Mouse (Mus musculus): ENCODE measurements around the gene Acp5.

The Acp5 gene

GRCm38 (mm10) chr9:22108194-22108593, 27.3 kb downstream of the Acp5 start:
- in situ Hi-C loops (cut with MseI, MboI) = no loop called here

GRCm38 (mm10) chr9:22099922-22100321, 35.6 kb downstream of the Acp5 start:
- in situ Hi-C loops (cut with MseI, MboI) = no loop called here

GRCm38 (mm10) chr9:22098993-22099696, 36.4 kb downstream of the Acp5 start, which contains the start of gene Cnn1:
TSS of gene Cnn1 (plus strand) at chr9:22099216.
- in situ Hi-C loops (cut with MseI, MboI) = no loop called here

- in situ Hi-C loops (cut with MseI, MboI) = no loop called here
Observed at GRCm38 (mm10) chr9:22095854-22096307, 39.6 kb downstream of the Acp5 start.

GRCm38 (mm10) chr9:22092746-22093145, 42.8 kb downstream of the Acp5 start:
- in situ Hi-C loops (cut with MseI, MboI) = no loop called here

GRCm38 (mm10) chr9:22089986-22090385, 45.5 kb downstream of the Acp5 start:
- in situ Hi-C loops (cut with MseI, MboI) = no loop called here

GRCm38 (mm10) chr9:22089281-22089680, 46.2 kb downstream of the Acp5 start:
- in situ Hi-C loops (cut with MseI, MboI) = no loop called here

- in situ Hi-C loops (cut with MseI, MboI) = no loop called here
Observed at GRCm38 (mm10) chr9:22087034-22087618, 48.4 kb downstream of the Acp5 start.

GRCm38 (mm10) chr9:22086012-22086411, 49.5 kb downstream of the Acp5 start:
- in situ Hi-C loops (cut with MseI, MboI) = no loop called here

- in situ Hi-C loops (cut with MseI, MboI) = no loop called here
Observed at GRCm38 (mm10) chr9:22085022-22085834, 50.3 kb downstream of the Acp5 start, which contains the start of gene Ecsit. TSS of gene Ecsit (minus strand) at chr9:22085438.

GRCm38 (mm10) chr9:22084667-22085021, 50.9 kb downstream of the Acp5 start:
- in situ Hi-C loops (cut with MseI, MboI) = no loop called here

Data from mouse trophoblast stem cell (cell line).